ENCODE assay signal across 8 mouse cellular contexts in genomic region chr16:33529502-33530454, GRCm38 (mm10). TPM values are rescaled to one million over a fixed set of nuclear protein-coding genes. Genes with fewer than 3 reads are reported as not detected.
DNase-seq lines count a peak whose midpoint lies in the region; ATAC-seq and TF ChIP-seq lines count a peak whose summit lies in the region.

No protein-coding gene starts in this region.

- no peak overlapping the region for H3K4me3 ChIP-seq in hindbrain, embryonic 10.5 days
- H3K4me3 ChIP-seq in hindbrain, postnatal 0 days (ENCODE audit: low read length) = no peak overlapping the region
- H3K4me3 ChIP-seq in intestine, embryonic 14.5 days (ENCODE audit: low read depth, low read length) = no peak overlapping the region
- no peak overlapping the region for H3K4me3 ChIP-seq in stomach, embryonic 15.5 days (replicated peaks)

- no peaks in the 10 kb centered on the region for H3K36me3 ChIP-seq in hindbrain, embryonic 10.5 days
- no peaks in the 10 kb centered on the region for H3K36me3 ChIP-seq in hindbrain, postnatal 0 days (ENCODE audit: insufficient read depth, low read length)
- H3K36me3 ChIP-seq in intestine, embryonic 14.5 days (ENCODE audit: control insufficient read depth, insufficient read depth, low read length) = no peaks in the 10 kb centered on the region
- H3K36me3 ChIP-seq in stomach, embryonic 15.5 days = no peaks in the 10 kb centered on the region

- DNase-seq in hindbrain, embryonic 10.5 days (ENCODE audit: low spot score) = peak; percentile 14
- DNase-seq in hindbrain, postnatal 0 days (ENCODE audit: low spot score) = no peak
- peak; percentile 55 for DNase-seq in retina, postnatal 1 day
- no peak for DNase-seq in retina, embryonic 14.5 days (ENCODE audit: low spot score)
- DNase-seq in intestine, embryonic 14.5 days (ENCODE audit: low spot score) = no peak
- no peak for DNase-seq in cerebellum, postnatal 10 days
- no peak for DNase-seq in cerebellum, adult 9-10 months

- H3K27me3 ChIP-seq in hindbrain, embryonic 10.5 days (ENCODE audit: insufficient read depth, poor library complexity, severe bottlenecking) = no peaks in the 10 kb centered on the region
- no peaks in the 10 kb centered on the region for H3K27me3 ChIP-seq in hindbrain, postnatal 0 days (ENCODE audit: insufficient read depth, low read length)
- H3K27me3 ChIP-seq in intestine, embryonic 14.5 days (replicated peaks; ENCODE audit: control insufficient read depth, insufficient read depth, low read length) = no peaks in the 10 kb centered on the region
- H3K27me3 ChIP-seq in stomach, embryonic 15.5 days (replicated peaks) = no peaks in the 10 kb centered on the region

- H3K9ac ChIP-seq in hindbrain, postnatal 0 days (replicated peaks; ENCODE audit: low read length) = no peak overlapping the region
- H3K9ac ChIP-seq in intestine, embryonic 14.5 days (ENCODE audit: low read length) = no peak overlapping the region
- no peak overlapping the region for H3K9ac ChIP-seq in stomach, embryonic 15.5 days

- 57% methylated on average over 11 of the region's 11 CpGs for WGBS in hindbrain, embryonic 10.5 days
- 41% methylated on average over 11 of the region's 11 CpGs for WGBS in hindbrain, postnatal 0 days
- WGBS in intestine, embryonic 14.5 days = 56% methylated on average over 11 of the region's 11 CpGs
- WGBS in stomach, embryonic 15.5 days = 52% methylated on average over 11 of the region's 11 CpGs

- peaks cover 24% of the 10 kb centered on the region for H3K4me1 ChIP-seq in hindbrain, embryonic 10.5 days (replicated peaks)
- H3K4me1 ChIP-seq in hindbrain, postnatal 0 days (ENCODE audit: insufficient read depth, low read length) = no peaks in the 10 kb centered on the region
- H3K4me1 ChIP-seq in intestine, embryonic 14.5 days (replicated peaks; ENCODE audit: control insufficient read depth, insufficient read depth, low read length) = peaks cover 10% of the 10 kb centered on the region
- peaks cover 9% of the 10 kb centered on the region; the same call in 1 of the 2 replicates for H3K4me1 ChIP-seq in stomach, embryonic 15.5 days

- no peak for TF ChIP-seq CTCF in hindbrain, postnatal 0 days (IDR thresholded peaks at IDR 0.05; ENCODE audit: low read depth)

- H3K9me3 ChIP-seq in hindbrain, embryonic 10.5 days = no peaks in the 10 kb centered on the region; the same call in 1 of the 2 replicates
- H3K9me3 ChIP-seq in hindbrain, postnatal 0 days (ENCODE audit: low read length) = no peaks in the 10 kb centered on the region
- peaks cover 6% of the 10 kb centered on the region; the same call in 1 of the 2 replicates for H3K9me3 ChIP-seq in intestine, embryonic 14.5 days (ENCODE audit: control insufficient read depth, low read length)
- no peaks in the 10 kb centered on the region for H3K9me3 ChIP-seq in stomach, embryonic 15.5 days

- peak overlapping the region; percentile 69 for H3K27ac ChIP-seq in hindbrain, embryonic 10.5 days
- H3K27ac ChIP-seq in hindbrain, postnatal 0 days = no peak overlapping the region
- H3K27ac ChIP-seq in intestine, embryonic 14.5 days (ENCODE audit: low read depth) = no peak overlapping the region
- H3K27ac ChIP-seq in stomach, embryonic 15.5 days = peak overlapping the region; percentile 0; the same call in 1 of the 2 replicates

- H3K4me2 ChIP-seq in hindbrain, postnatal 0 days (ENCODE audit: low read depth, low read length) = no peak overlapping the region
- H3K4me2 ChIP-seq in intestine, embryonic 14.5 days (ENCODE audit: low read length) = no peak overlapping the region
- H3K4me2 ChIP-seq in stomach, embryonic 15.5 days = no peak overlapping the region

- ATAC-seq in hindbrain, postnatal 0 days = no peak
- peak; percentile 47 for ATAC-seq in intestine, embryonic 14.5 days (replicated peaks; ENCODE audit: low FRiP score, low TSS enrichment, low read depth)
- 0 out of 2 replicates have a peak, but pooled peaks have one; percentile 27 for ATAC-seq in stomach, embryonic 15.5 days (ENCODE audit: insufficient read depth, low FRiP score, low read depth)

RNA-seq across cellular contexts. Expression of gene Slc12a8, which starts 12.7 kb away (rescaled TPM):
- 0.81 and 0.96 TPM in 2 replicates for polyA plus RNA-seq in hindbrain, embryonic 10.5 days (2016; fragmentation: Nextera tagmentation; extraction: Ambion mirVana)
- 1.6 and 2.0 TPM in 2 replicates for total RNA-seq in hindbrain, postnatal 0 days (2014; rRNA removed)
- 1.2 and 1.3 TPM in 2 replicates for polyA plus RNA-seq in hindbrain, postnatal 0 days (2015; fragmentation: Nextera tagmentation; extraction: Ambion mirVana)
- 1.8 and 5.0 TPM in 2 replicates for polyA plus RNA-seq in intestine, embryonic 14.5 days (2014; fragmentation: Nextera tagmentation; extraction: Ambion mirVana)
- 3.6 and 3.8 TPM in 2 replicates for polyA plus RNA-seq in stomach, embryonic 15.5 days (2015; fragmentation: Nextera tagmentation; extraction: Ambion mirVana)

Comparison
In these comparisons a context has a peak if more than half of its experiments do, and no peak if none do; other contexts are left out.
1. DNase-seq: peak in hindbrain, embryonic 10.5 days (single experiment) and retina, postnatal 1 day (single experiment); none in hindbrain, postnatal 0 days (single experiment), retina, embryonic 14.5 days (single experiment), intestine, embryonic 14.5 days (single experiment), cerebellum, postnatal 10 days (0 of 2) and cerebellum, adult 9-10 months (single experiment).
2. H3K27ac ChIP-seq: peak in hindbrain, embryonic 10.5 days (single experiment) and stomach, embryonic 15.5 days (single experiment); none in hindbrain, postnatal 0 days (single experiment) and intestine, embryonic 14.5 days (single experiment).